Mouse (Mus musculus) hindbrain, embryonic 14.5 days (tissue): ENCODE measurements at regions not wholly inside any gene's neighbourhood (a gene's known extent, or its start where the extent isn't known, plus 50 kb on each side); places are given as distances from the start of the nearest gene placed in this dataset.

Source experiments
- ATAC-seq: fragments of 200-750 bp; cut with Nextera tagmentation; 2 replicates; pipeline ENCODE4 v1.8.0; 2017; ENCODE audit warnings: moderate number of reproducible peaks, mild to moderate bottlenecking, moderate TSS enrichment, moderate library complexity; ENCODE audit not compliant: low FRiP score
- DNase-seq: peaks from one replicate; pipeline ENCODE4 v3.0.0-alpha.2; 2015; ENCODE audit warnings: low spot score
- H3K27ac ChIP-seq: fragments of 300-500 bp; sonication (generic); 2 replicates; pipeline ENCODE4 v1.5.1; 2014; ENCODE audit warnings: mild to moderate bottlenecking, moderate library complexity
- H3K27me3 ChIP-seq: fragments of 300-500 bp; sonication (generic); 2 replicates; pipeline ENCODE4 v1.6.1; 2014; ENCODE audit warnings: mild to moderate bottlenecking, low read length, mixed read lengths; ENCODE audit not compliant: control insufficient read depth, insufficient read depth
- H3K36me3 ChIP-seq: fragments of 300-500 bp; sonication (generic); replicated peaks from 2 replicates; pipeline ENCODE4 v1.6.1; 2014; ENCODE audit not compliant: control insufficient read depth, insufficient read depth
- H3K4me1 ChIP-seq: fragments of 300-500 bp; sonication (generic); replicated peaks from 2 replicates; pipeline ENCODE4 v1.6.1; 2014; ENCODE audit warnings: antibody characterized with exemption, low read length, mixed read lengths; ENCODE audit not compliant: control insufficient read depth, insufficient read depth
- H3K4me2 ChIP-seq: fragments of 300-500 bp; sonication (generic); replicated peaks from 2 replicates; pipeline ENCODE4 v1.6.1; 2014; ENCODE audit warnings: mild to moderate bottlenecking, moderate library complexity
- H3K4me3 ChIP-seq: fragments of 300-500 bp; sonication (generic); replicated peaks from 2 replicates; pipeline ENCODE4 v1.5.1; 2014; ENCODE audit warnings: mild to moderate bottlenecking, low read length
- H3K9ac ChIP-seq: fragments of 300-500 bp; sonication (generic); 2 replicates; pipeline ENCODE4 v1.6.1; 2014
- H3K9me3 ChIP-seq: fragments of 300-500 bp; sonication (generic); 2 replicates; pipeline ENCODE4 v1.6.1; 2016; ENCODE audit warnings: low read length; ENCODE audit not compliant: control insufficient read depth
- WGBS: fragments of 180-500 bp; shearing (Covaris S2); extraction: QIAGEN DNeasy Blood & Tissue Kit; methylation state at CpG from one replicate; pipeline ENCODE4 v1.1.7; 2014; 5-methylcytosine and 5-hydroxymethylcytosine counted together

DNA sequence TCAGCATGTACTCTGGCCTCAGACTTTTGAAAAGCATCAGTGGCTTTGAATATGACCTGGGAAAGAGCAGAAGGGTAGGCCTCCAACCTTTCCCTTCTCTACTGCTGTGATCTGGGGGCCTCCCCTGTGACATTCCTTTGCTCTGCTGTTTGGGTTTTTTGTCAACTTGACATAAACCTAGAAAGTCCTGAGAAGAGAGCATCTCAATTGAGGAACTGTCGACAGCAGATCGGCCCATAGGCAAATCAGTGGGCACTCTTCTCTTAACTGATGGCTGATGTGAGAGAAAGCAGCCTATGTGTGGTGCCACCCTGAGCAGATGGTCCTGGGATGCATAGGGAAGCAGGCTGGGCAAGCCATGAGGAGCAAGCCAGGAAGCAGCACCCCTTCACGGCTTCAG is 72.9 kb upstream of the Spdye4c start:
- ATAC-seq = no peak

GRCm38 (mm10) chr2:128521701-128522443 is 69.1 kb upstream of the Spdye4c start:
- H3K9me3 ChIP-seq = no peaks in the 10 kb centered on the region
- no peak for ATAC-seq
- H3K4me1 ChIP-seq = no peaks in the 10 kb centered on the region
- no peaks in the 10 kb centered on the region for H3K36me3 ChIP-seq
- no peak overlapping the region for H3K9ac ChIP-seq
- H3K27ac ChIP-seq = no peak overlapping the region
- no peak overlapping the region for H3K4me2 ChIP-seq
- H3K4me3 ChIP-seq = no peak overlapping the region
- no peaks in the 10 kb centered on the region for H3K27me3 ChIP-seq
- WGBS = 80% methylated on average over 4 of the region's 4 CpGs
- no peak for DNase-seq

More for the DNA sequence above, 72.9 kb upstream of the Spdye4c start:
- Histone ChIP-seq H3K9me3 (no peaks in the 10 kb centered on the region), H3K4me1 (no peaks in the 10 kb centered on the region), H3K4me2 (no peak overlapping the region), H3K9ac (no peak overlapping the region), H3K4me3 (no peak overlapping the region), H3K27ac (no peak overlapping the region), H3K27me3 (no peaks in the 10 kb centered on the region), H3K36me3 (no peaks in the 10 kb centered on the region)
- WGBS = 93% methylated on average over 3 of the region's 3 CpGs
- no peak for DNase-seq

GRCm38 (mm10) chr2:128523425-128524108 is 67.4 kb upstream of the Spdye4c start:
- H3K4me1 ChIP-seq = no peaks in the 10 kb centered on the region
- H3K4me2 ChIP-seq = no peak overlapping the region
- H3K4me3 ChIP-seq = no peak overlapping the region
- H3K36me3 ChIP-seq = no peaks in the 10 kb centered on the region
- H3K9me3 ChIP-seq = no peaks in the 10 kb centered on the region
- 78% methylated on average over 4 of the region's 4 CpGs for WGBS
- no peak overlapping the region for H3K9ac ChIP-seq
- no peak for ATAC-seq
- DNase-seq = no peak
- no peak overlapping the region for H3K27ac ChIP-seq
- H3K27me3 ChIP-seq = no peaks in the 10 kb centered on the region

- 92% methylated on average over 2 of the region's 2 CpGs for WGBS
- no peak overlapping the region for H3K4me3 ChIP-seq
- H3K4me1 ChIP-seq = no peaks in the 10 kb centered on the region
- DNase-seq = no peak
- H3K27me3 ChIP-seq = no peaks in the 10 kb centered on the region
- no peaks in the 10 kb centered on the region for H3K36me3 ChIP-seq
- H3K4me2 ChIP-seq = no peak overlapping the region
- no peak for ATAC-seq
- H3K9me3 ChIP-seq = no peaks in the 10 kb centered on the region
- H3K27ac ChIP-seq = no peak overlapping the region
- no peak overlapping the region for H3K9ac ChIP-seq
Observed at GRCm38 (mm10) chr2:128526100-128526499, 64.9 kb upstream of the Spdye4c start.

DNA sequence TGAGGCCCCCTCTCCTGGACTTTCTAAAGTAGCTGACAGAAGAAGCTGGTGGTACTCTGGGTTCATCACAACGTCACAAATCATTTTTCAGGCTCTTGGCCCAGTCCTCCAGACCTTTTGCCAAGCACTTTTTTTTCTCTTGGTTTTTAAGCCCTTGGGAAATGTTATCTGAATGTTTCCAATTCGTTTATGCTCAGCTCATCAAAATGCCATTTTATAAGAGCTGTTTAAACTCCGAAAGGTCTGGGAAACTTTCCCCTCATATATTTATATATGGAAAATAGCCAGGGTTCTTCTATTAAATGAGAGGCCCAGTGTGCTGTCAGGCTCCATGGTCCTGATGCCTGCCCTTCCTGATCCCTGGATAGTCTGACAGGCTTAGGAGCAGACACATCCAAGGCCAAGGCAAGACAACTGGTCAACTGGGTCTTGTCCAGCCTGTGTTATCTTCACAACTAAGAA is 64.1 kb upstream of the Spdye4c start:
- Histone ChIP-seq H3K27ac (no peak overlapping the region), H3K4me2 (no peak overlapping the region), H3K4me3 (no peak overlapping the region), H3K36me3 (no peaks in the 10 kb centered on the region), H3K4me1 (no peaks in the 10 kb centered on the region), H3K27me3 (no peaks in the 10 kb centered on the region), H3K9me3 (no peaks in the 10 kb centered on the region), H3K9ac (no peak overlapping the region)
- ATAC-seq (no peak), DNase-seq (no peak)
- WGBS = 74% methylated on average over 3 of the region's 3 CpGs

DNA sequence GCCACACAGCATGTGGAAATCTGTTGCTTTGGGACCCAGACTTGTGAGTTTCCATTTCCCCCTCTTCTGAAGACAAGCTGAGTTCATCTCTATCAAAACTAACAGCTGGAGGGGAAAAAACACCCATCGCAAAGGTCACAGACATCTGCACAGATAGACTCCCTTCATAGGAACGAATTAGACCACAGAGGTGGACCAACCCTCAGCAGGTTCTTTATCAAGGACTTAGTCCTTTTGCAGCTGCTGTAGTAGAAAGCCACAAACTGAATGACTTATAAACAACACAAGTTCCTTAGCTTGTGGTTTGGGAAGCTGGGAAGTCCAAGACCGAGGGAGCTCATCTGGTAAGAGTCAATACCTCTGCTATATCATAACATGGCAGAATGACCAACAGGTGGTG is 54.7 kb upstream of the Spdye4c start:
- ATAC-seq = no peak
- 92% methylated on average over 3 of the region's 3 CpGs for WGBS
- no peak overlapping the region for H3K4me3 ChIP-seq
- H3K4me2 ChIP-seq = no peak overlapping the region
- no peak overlapping the region for H3K27ac ChIP-seq
- no peak overlapping the region for H3K9ac ChIP-seq
- H3K4me1 ChIP-seq = no peaks in the 10 kb centered on the region
- H3K36me3 ChIP-seq = no peaks in the 10 kb centered on the region
- H3K9me3 ChIP-seq = peaks cover 8% of the 10 kb centered on the region; the same call in 1 of the 2 replicates
- H3K27me3 ChIP-seq = no peaks in the 10 kb centered on the region
- no peak for DNase-seq

DNA sequence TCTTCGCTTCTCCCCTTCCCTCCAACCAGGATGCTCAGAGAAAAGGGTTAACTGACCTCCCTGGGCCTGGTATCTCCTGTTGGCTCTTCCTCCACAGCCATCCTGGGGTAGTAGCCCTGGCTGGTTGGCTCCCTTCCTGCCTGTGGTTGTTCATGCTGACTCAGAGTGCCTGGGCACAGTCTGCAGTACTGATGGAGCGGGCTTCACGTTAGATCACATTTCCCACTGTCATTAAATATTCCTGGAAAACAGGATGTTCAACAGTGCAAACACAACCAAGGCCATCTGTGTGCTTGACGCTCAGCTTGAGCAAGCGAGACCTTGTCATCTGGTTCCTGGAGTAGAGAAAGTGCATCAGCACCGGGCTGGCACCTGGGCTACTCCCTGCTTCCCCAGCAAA is 53.6 kb upstream of the Spdye4c start:
- Histone ChIP-seq H3K27ac (no peak overlapping the region), H3K9ac (no peak overlapping the region), H3K36me3 (no peaks in the 10 kb centered on the region), H3K4me1 (no peaks in the 10 kb centered on the region), H3K4me3 (no peak overlapping the region), H3K27me3 (no peaks in the 10 kb centered on the region), H3K9me3 (peaks cover 8% of the 10 kb centered on the region; the same call in 1 of the 2 replicates), H3K4me2 (no peak overlapping the region)
- DNase-seq = no peak
- WGBS = 88% methylated on average over 6 of the region's 6 CpGs
- ATAC-seq = no peak

GRCm38 (mm10) chr2:128538736-128539135 is 52.3 kb upstream of the Spdye4c start:
- no peak overlapping the region for H3K4me2 ChIP-seq
- no peak overlapping the region for H3K4me3 ChIP-seq
- no peak overlapping the region for H3K9ac ChIP-seq
- 0 out of 2 replicates have a peak, but pooled peaks cover under 1% of the 10 kb centered on the region for H3K9me3 ChIP-seq
- DNase-seq (no peak), ATAC-seq (no peak)
- no peaks in the 10 kb centered on the region for H3K36me3 ChIP-seq
- H3K27me3 ChIP-seq = no peaks in the 10 kb centered on the region
- H3K27ac ChIP-seq = no peak overlapping the region
- WGBS = 93% methylated on average over 8 of the region's 8 CpGs
- no peaks in the 10 kb centered on the region for H3K4me1 ChIP-seq
